Mouse (Mus musculus) thymus, postnatal 25 days (tissue): ENCODE measurements around the gene Rnf123.

Source experiments
- DNase-seq: peaks from one replicate; pipeline ENCODE4 v3.0.0; 2022

Gene Rnf123

GRCm38 (mm10) chr9:108082988-108083431 is at the start of gene Rnf123:
Gene Rnf123 (minus strand): TSS chr9:108083346.
- no peak for DNase-seq

GRCm38 (mm10) chr9:108132373-108132772 is 49.2 kb upstream of the Rnf123 start:
- DNase-seq: no peak

GRCm38 (mm10) chr9:108131502-108131901 is 48.4 kb upstream of the Rnf123 start:
- DNase-seq: no peak

GRCm38 (mm10) chr9:108129042-108129948 is 46.1 kb upstream of the Rnf123 start:
- DNase-seq: no peak

GRCm38 (mm10) chr9:108128248-108128647 is 45.1 kb upstream of the Rnf123 start:
- DNase-seq: no peak

- no peak for DNase-seq
Measured at GRCm38 (mm10) chr9:108126436-108127180, 43.5 kb upstream of the Rnf123 start.

- no peak for DNase-seq
Measured at GRCm38 (mm10) chr9:108125731-108126130, 42.6 kb upstream of the Rnf123 start.

- DNase-seq: no peak
Measured at GRCm38 (mm10) chr9:108123916-108124315, 40.8 kb upstream of the Rnf123 start.

- no peak for DNase-seq
Measured at GRCm38 (mm10) chr9:108121170-108121969, 38.2 kb upstream of the Rnf123 start.

- DNase-seq: no peak
Measured at GRCm38 (mm10) chr9:108120671-108121070, 37.5 kb upstream of the Rnf123 start.

- no peak for DNase-seq
Measured at GRCm38 (mm10) chr9:108119891-108120411, 36.8 kb upstream of the Rnf123 start.

GRCm38 (mm10) chr9:108117143-108117542 is 34.0 kb upstream of the Rnf123 start:
- DNase-seq: no peak

GRCm38 (mm10) chr9:108115290-108116077 is 32.3 kb upstream of the Rnf123 start:
- no peak for DNase-seq

GRCm38 (mm10) chr9:108112719-108113340 is 29.7 kb upstream of the Rnf123 start:
- no peak for DNase-seq

GRCm38 (mm10) chr9:108111593-108112121 is 28.5 kb upstream of the Rnf123 start:
- no peak for DNase-seq

GRCm38 (mm10) chr9:108111101-108111592 is 28.0 kb upstream of the Rnf123 start:
- DNase-seq: peak; percentile 38

GRCm38 (mm10) chr9:108110160-108110559 is 27.0 kb upstream of the Rnf123 start:
- no peak for DNase-seq

GRCm38 (mm10) chr9:108107867-108108266 is 24.7 kb upstream of the Rnf123 start:
- no peak for DNase-seq

GRCm38 (mm10) chr9:108106090-108106489 is 22.9 kb upstream of the Rnf123 start:
- DNase-seq: no peak

- DNase-seq: no peak
Measured at GRCm38 (mm10) chr9:108105549-108105863, 22.4 kb upstream of the Rnf123 start.
